Comparison of ENCODE assay signal across 33 mouse cellular contexts in the genomic region with DNA sequence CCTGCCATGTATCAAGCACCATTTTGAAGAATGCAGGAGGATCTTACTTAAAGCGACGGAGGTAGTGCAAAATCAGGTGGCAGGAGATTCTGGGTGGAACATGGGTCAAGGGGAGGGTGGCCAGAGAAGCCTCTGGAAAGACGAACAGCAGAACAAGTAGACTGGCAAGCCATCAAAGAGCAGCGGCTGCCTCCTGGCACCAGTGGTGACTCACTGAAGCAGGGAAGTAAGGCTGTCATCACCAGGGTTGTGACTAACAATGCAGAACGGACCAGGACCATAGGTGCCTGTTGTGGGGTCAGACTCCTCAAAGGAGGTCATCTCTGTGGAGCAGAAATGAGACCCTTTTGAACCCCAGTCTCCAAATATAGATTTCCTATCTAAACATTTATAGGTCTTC.
DNase-seq lines count a peak whose midpoint lies in the region; ATAC-seq and TF ChIP-seq lines count a peak whose summit lies in the region.
"Had no signal": no experiment of that assay in that cellular context is flagged by ENCODE, and none has a peak within 500 bp of the region (broad histone marks: within the 10 kb centered on the region; RNA-seq: fewer than 3 reads in every experiment).

No protein-coding gene starts in this region.

- no peaks in the 10 kb centered on the region for H3K27me3 ChIP-seq in heart, postnatal 0 days (ENCODE audit: control insufficient read depth, insufficient read depth, low read length)
- no peaks in the 10 kb centered on the region for H3K27me3 ChIP-seq in hindbrain, embryonic 13.5 days
- H3K27me3 ChIP-seq: heart, embryonic 15.5 days; intestine, embryonic 15.5 days; neural tube, embryonic 12.5 days had no signal

- no peaks in the 10 kb centered on the region; the same call in 1 of the 2 replicates for H3K36me3 ChIP-seq in heart, postnatal 0 days (replicated peaks; ENCODE audit: control insufficient read depth, insufficient read depth, low read length)
- no peaks in the 10 kb centered on the region for H3K36me3 ChIP-seq in hindbrain, embryonic 13.5 days
- H3K36me3 ChIP-seq: heart, embryonic 15.5 days; neural tube, embryonic 12.5 days had no signal

- no peak for TF ChIP-seq EP300 in heart, postnatal 0 days (IDR thresholded peaks at IDR 0.05; ENCODE audit: low read depth)

- 42% methylated on average over 5 of the region's 5 CpGs for WGBS in heart, postnatal 0 days
- 88% methylated on average over 5 of the region's 5 CpGs for WGBS in hindbrain, embryonic 13.5 days

- H3K4me1 ChIP-seq in heart, postnatal 0 days (ENCODE audit: control insufficient read depth, insufficient read depth): no peaks in the 10 kb centered on the region
- H3K4me1 ChIP-seq in hindbrain, embryonic 13.5 days (replicated peaks): 0 out of 2 replicates have a peak, but pooled peaks cover 10% of the 10 kb centered on the region
- H3K4me1 ChIP-seq: neural tube, embryonic 12.5 days had no signal

- no peak overlapping the region for H3K9ac ChIP-seq in heart, postnatal 0 days (replicated peaks; ENCODE audit: low read depth, low read length)
- no peak overlapping the region for H3K9ac ChIP-seq in hindbrain, embryonic 13.5 days
- H3K9ac ChIP-seq: heart, embryonic 15.5 days; intestine, embryonic 15.5 days; liver, embryonic 14.5 days; neural tube, embryonic 12.5 days had no signal

- no peak overlapping the region for H3K27ac ChIP-seq in heart, postnatal 0 days (ENCODE audit: low read depth)
- H3K27ac ChIP-seq in hindbrain, embryonic 13.5 days: no peak overlapping the region
- H3K27ac ChIP-seq: heart, embryonic 15.5 days; hindbrain, postnatal 0 days; intestine, embryonic 15.5 days; kidney, postnatal 0 days; liver, embryonic 14.5 days; midbrain, embryonic 10.5 days; neural tube, embryonic 12.5 days; stomach, postnatal 0 days had no signal

- peak; percentile 63 for ATAC-seq in heart, postnatal 0 days (ENCODE audit: insufficient read depth, low read depth)
- no peak for ATAC-seq in hindbrain, embryonic 13.5 days (ENCODE audit: low FRiP score)
- ATAC-seq: CD4-positive, CD25-positive, alpha-beta regulatory T cell, adult 4 months; forebrain, embryonic 16.5 days; hindbrain, postnatal 0 days; intestine, embryonic 15.5 days had no signal

- intact Hi-C loops in heart, postnatal 25 days (cut with DNase I): no loop called here

- H3K4me3 ChIP-seq in heart, postnatal 0 days (ENCODE audit: low read depth, low read length): no peak overlapping the region
- no peak overlapping the region for H3K4me3 ChIP-seq in hindbrain, embryonic 13.5 days
- H3K4me3 ChIP-seq: erythroblast, embryonic 14.5 days; heart, embryonic 15.5 days; intestine, embryonic 15.5 days; midbrain, embryonic 10.5 days; myocyte; neural tube, embryonic 12.5 days had no signal

- no peaks in the 10 kb centered on the region for H3K9me3 ChIP-seq in heart, postnatal 0 days (replicated peaks; ENCODE audit: control insufficient read depth, low read length)
- H3K9me3 ChIP-seq in hindbrain, embryonic 13.5 days: no peaks in the 10 kb centered on the region
- H3K9me3 ChIP-seq: heart, embryonic 15.5 days; intestine, embryonic 15.5 days; midbrain, embryonic 10.5 days; neural tube, embryonic 12.5 days had no signal

- DNase-seq in heart, adult 18-20 months: peak; percentile 40 to 54
- no peak for DNase-seq in heart, postnatal 25 days (ENCODE audit: low spot score)
- DNase-seq in NIH3T3 (ENCODE audit: low read depth): peak; percentile 9
- DNase-seq in adrenal gland, postnatal 10 days: peak; percentile 41
- DNase-seq in heart, postnatal 0 days (ENCODE audit: low spot score): peak; percentile 42
- no peak for DNase-seq in lung, postnatal 14 days
- DNase-seq in cerebellum, adult 9-10 months: no peak
- DNase-seq: cerebellum, adult 11-12 months; cerebellum, postnatal 14 days; gastrocnemius, postnatal 10 days; kidney, adult 2 months; kidney, postnatal 4 days; layer of hippocampus, adult 9-11 months; liver; lung, adult 2 months; lung, postnatal 10 days; right cerebral cortex, adult 18-20 months; spleen, adult 18-20 months; thymus, adult 18-20 months; thymus, postnatal 25 days had no signal

- H3K4me2 ChIP-seq in heart, postnatal 0 days (ENCODE audit: low read depth, low read length): no peak overlapping the region
- no peak overlapping the region for H3K4me2 ChIP-seq in hindbrain, embryonic 13.5 days
- H3K4me2 ChIP-seq: heart, embryonic 15.5 days; intestine, embryonic 15.5 days; neural tube, embryonic 12.5 days had no signal

- no peak for TF ChIP-seq CTCF in heart, postnatal 0 days (IDR thresholded peaks at IDR 0.05; ENCODE audit: low read depth)

Comparison
In these comparisons a context has a peak if more than half of its experiments do, and no peak if none do; other contexts are left out.
1. DNase-seq: peak in heart, adult 18-20 months (2 of 2), NIH3T3 (single experiment), adrenal gland, postnatal 10 days (single experiment) and heart, postnatal 0 days (single experiment); none in heart, postnatal 25 days (single experiment), lung, postnatal 14 days (single experiment) and cerebellum, adult 9-10 months (single experiment).